Mouse (Mus musculus): ENCODE data around the gene Smg1. TPM values are rescaled to one million over a fixed set of nuclear protein-coding genes. Genes with fewer than 3 reads are reported as not detected.

Smg1 gene
- 10 to 100 TPM; 66.7 to 76.8 TPM for total RNA-seq (2021)
- long read RNA-seq, partial matches to known transcripts: 0 of 1 reads
- long read RNA-seq, other reads (novel, unspliced or antisense): 1 of 1 reads

DNA sequence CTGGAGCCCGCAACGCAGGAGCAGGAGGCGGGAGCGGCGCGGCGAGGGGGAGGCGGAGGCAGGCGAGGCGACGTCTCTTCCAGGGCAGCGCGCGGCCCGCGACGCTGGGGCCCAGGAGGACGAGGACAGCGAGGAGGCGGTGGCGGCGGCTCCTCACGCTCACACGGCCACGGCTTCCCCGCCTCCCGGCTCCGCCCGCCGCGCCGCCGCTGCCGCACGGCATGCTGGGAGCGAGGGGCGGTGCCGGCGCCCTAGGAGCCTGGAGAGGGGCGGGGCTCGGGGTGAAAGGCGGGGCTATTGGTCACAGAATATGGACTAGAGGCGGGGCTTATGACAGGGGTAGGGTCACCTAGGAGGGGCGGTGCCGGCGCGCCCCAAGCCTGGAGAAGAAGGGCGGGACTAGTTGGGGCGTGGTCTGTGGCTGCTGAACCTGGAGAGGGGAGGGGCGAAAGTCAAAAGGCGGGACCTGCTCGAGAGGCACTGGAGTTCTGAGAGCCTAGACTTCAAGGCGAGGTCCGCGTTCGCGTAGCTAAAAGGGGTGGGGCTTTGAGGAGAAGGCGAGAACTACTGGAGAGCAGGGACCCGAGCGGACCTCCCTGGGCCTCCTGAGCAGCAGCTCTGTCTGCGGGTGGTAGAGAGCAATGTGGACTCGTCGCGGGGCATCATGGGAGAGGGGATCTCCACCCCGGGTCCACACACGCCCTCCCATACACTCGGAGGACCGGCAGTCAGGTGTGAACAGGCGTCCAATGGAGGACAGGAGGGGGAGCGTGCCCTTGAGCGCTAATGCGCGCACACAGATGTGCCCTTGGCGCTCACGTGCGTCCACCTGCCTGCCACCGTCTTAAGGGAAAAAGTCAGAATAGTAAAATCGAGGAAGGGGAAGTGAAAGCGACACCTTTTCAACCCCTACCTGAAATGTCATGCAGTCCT is at the start of gene Smg1:
TSS of gene Smg1 (minus strand) at position 218 of the 933 bp plus-strand sequence.
- peak; percentile 95 to 98 for DNase-seq (ENCODE audit: low spot score in 2 of 2)

DNA sequence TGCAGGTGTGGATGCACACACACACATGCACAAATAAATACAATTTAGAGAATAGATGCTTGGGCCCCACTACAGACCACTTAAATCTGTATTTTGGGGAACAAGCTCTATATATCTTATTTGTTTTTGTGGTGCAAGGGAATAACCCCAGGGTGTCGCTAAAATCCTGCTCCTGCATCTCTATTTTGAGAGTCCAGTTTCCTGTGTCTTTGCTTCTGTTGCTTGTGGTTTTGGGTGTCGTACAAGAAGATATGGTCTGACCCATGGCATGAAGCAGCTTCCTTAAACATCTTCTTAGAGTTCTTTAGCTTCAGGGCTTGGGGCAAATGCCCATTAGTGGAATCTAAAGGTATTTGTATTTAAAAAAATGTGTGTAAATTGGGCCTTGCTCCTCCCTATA is 39.7 kb upstream of the Smg1 start:
- DNase-seq (ENCODE audit: low spot score in 2 of 2): no peak

DNA sequence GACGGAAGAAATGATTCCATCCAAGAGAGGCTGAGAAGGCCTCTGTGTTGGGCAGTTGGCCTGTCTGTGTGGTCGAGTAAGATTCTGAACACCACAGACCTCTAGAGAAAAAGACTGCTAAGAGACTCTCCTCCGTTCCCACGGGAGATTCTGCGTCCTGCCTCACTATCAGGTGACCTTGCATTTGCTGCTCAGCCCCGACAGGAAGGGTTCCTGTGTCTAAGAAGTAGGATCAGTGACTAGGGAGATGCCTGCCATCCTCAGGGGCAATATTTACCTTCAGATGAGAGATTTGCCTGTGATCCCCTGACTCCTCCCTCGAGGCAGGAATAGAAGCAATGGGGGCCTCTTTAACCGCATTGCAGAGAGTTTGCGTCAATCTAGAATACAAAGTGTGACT is 39.1 kb upstream of the Smg1 start:
- no peak for DNase-seq (ENCODE audit: low spot score in 2 of 2)

DNA sequence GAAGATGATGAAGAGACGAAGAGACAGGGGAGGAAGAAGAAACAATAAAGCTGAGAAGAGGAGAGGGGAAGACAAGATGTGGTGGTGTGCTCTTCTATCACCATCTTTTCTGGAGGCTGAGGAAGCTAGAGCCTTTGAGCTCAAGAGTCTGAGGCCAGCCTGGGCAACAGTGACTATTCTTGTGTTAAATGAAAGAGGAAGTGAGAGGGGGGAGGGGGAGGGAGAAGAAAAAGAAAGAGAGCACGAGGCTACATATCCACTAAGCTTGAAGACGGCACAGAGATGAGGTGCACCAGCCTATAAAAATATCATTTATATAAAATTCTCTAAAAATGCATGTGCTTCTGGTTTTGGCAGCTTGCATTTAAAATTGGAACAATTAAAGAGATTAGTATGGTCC is 36.1 kb upstream of the Smg1 start:
- DNase-seq (ENCODE audit: low spot score in 2 of 2): no peak

DNA sequence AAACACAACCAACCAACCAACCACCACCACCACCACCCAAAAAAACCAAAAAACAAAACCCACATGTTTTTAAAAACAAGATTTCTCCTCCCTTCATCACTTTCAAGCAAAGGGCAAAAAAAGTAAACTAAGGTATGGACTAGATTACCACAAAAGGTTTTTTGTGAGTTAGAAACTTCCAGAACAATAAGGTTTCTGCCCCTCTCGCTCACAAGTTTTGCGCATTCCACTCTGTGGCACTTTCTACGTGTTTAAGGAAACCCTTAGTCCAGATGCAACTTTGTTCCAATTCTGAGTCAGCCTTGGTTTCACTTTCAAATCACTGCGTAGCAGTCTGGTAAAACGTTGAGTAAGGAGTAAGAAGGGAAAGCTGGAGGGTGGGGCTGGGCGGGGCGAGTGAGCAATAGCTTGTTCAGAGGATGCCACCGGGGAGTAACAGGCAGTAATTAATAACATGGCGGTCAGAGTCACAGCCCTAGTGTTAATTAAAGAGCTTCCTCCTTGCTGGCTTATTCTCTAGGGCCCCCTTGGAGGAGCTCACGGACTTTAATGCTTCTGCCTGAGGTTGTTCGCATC is 34.0 kb upstream of the Smg1 start:
- DNase-seq (ENCODE audit: low spot score in 2 of 2): no peak

DNA sequence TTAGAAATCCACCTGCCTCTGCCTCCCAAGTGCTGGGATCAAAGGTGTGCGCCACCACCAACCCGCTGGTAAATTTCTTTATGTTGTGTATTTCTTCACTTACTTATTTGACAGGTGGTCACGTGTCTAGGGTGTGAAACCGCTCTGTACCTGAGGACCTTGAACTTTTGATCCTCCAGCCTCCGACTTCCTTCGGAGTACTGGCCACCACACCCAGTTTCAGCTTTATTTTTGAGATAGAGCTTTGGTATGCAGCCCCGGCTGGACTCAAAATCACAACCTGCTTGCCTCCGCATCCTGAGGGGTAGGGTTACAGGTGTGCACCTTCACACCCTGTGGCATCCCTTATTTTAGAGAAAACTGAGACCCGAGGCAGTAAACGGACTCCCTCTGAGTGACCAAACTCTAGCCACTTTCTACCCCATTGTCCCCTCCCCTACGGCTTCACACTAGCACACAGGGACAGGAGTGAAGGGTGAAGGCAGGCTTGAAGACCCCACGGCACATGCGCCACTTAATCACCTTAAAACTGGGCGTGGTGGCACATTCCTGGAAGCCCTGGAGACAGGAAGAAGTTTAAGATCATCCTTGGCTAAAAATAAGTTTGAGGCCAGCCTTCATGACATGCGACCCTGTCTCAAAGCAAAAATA is 33.3 kb upstream of the Smg1 start:
- DNase-seq (ENCODE audit: low spot score in 2 of 2): no peak

DNA sequence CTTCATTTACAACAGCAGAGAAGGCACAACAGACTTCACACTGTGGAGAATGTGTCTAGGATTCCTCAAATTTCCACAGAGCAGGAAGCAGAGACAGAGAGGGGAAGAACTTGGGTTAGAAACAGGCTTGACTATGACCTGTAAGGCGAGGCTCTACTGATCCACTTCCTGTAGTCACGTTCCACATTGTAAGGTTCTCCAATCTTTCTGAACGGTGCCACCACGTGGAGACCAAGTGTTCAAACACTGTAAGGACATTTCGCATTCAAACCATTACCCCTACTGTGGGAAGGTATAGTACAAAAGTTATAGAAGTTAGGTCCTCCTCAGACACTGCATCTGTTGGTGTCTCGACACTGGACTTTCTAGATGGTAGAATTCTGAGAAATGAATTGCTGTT is 31.8 kb upstream of the Smg1 start:
- no peak for DNase-seq (ENCODE audit: low spot score in 2 of 2)

DNA sequence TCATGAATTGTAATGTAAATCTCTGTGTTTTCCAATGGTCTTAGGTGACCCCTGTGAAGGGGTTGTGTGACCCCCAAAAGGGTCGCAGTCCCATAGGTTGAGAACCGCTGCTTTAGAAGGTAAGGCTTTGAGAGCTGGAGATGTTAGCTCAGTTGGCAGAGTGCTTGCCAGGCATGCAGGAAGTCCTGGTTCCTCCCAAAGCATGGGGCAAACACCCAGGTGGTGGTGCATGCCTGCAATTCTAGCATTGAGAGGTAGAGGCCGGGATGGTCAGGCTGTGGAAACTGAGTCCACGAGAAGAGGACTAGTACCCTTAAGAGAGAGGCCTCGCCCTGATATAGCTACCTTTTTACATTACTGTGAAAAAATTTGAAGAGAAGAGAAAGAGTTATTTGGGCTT is 31.4 kb upstream of the Smg1 start:
- DNase-seq (ENCODE audit: low spot score in 2 of 2): no peak

DNA sequence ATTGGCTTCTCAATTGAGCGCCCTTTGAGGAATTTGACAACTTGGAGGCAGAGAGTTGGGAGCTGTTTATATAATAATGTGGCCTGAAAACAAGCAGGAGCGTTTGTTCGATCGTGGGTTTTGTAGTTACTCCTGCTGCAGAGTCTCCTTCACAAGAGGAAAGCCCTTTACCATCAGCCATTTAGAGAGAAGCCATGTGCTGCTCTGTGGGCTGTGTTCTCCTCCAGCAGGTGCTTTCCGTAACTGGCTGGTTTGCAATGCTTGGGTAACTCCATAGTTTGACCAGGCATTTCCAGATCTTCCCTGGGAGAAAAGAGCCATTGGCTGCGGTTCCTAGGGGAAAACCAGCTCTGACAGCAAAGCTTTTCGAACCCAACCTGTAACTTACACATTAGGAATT is 30.7 kb upstream of the Smg1 start:
- no peak for DNase-seq (ENCODE audit: low spot score in 2 of 2)

DNA sequence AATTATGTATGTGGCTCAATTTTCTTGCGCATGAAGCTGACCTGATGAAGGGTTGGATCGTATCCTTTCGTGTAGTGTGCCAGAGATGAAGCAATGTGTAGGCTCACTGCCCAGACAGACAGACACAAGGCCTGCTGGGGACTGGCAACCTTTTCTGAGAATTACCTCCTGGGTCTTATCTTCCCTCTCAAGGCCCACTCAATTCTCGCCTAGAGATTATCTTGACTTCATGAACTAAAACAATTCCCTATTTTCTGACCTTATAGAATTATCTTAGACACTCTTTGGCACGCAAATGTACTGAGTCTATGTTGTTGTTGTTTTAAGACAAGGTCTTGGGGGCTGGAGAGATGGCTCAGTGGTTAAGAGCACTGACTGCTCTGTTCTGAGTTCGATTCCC is 22.6 kb upstream of the Smg1 start:
- DNase-seq (ENCODE audit: low spot score in 2 of 2): no peak

DNA sequence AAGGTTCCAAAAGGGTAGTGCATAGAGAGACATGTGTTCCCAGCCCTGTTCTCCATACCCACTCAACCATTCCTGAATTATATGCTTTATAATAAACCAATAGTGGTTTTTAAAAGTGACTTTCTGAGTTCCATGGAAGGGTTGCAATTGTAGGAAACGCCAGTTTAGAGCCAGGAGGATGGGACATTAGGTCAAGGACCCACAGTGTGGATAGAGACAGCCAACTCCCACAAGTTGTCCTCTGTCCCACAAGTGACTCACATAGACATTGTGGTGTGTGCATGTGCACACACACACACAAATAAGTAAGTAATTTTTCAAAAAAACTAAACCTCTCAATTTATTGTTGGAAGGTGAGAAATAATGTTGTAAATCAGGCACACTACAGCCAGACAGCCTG is 20.1 kb upstream of the Smg1 start:
- no peak for DNase-seq (ENCODE audit: low spot score in 2 of 2)

DNA sequence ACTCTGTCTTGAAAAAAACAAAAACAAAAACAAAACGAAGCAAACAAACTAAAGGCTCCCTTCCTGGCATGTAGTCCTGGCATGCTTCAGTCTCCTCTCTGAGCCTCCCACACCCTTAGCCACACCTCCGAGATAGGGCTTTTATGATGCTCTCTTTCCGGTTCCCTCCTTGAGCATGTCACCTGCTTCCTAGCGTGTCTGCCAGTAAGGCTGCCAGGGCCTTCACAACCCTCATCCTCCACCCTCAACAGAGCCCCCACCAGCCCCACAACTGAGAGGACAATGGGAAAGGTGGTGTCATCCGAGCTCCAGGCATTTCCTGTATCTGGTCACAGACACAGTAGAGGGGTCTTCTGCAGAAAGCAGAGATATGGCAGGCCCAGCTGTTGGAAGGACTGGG is 18.9 kb upstream of the Smg1 start:
- no peak for DNase-seq (ENCODE audit: low spot score in 2 of 2)

DNA sequence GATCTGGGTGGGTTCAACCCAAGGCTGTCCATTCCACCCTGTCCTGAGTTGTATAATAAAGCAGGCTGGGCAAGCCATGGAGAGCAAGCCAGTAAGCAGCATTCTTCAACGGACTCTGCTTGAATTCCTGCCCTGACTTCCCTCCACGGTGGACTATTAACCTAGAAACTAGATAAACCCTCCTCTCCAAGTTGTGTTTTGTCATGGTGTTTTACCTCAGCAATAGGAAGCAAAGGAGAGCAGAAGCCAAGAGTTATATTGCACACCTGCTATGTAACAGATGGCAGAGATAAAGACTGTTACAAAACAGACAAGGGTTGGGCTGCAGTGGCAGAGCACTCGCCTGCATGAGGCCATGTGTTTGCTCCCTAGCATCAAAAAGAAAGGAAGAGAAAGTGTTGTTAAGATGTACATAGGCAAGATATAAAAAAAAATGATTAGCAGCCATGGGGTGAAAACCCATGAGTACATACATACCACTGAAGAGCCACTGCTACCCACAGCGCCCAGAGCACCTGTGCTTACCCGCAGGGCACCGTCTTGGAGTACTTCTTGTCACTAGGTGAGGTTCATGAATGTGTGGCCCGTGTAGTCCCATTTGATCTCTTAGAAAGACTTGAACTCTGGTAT is 16.3 kb upstream of the Smg1 start:
- no peak for DNase-seq (ENCODE audit: low spot score in 2 of 2)

DNA sequence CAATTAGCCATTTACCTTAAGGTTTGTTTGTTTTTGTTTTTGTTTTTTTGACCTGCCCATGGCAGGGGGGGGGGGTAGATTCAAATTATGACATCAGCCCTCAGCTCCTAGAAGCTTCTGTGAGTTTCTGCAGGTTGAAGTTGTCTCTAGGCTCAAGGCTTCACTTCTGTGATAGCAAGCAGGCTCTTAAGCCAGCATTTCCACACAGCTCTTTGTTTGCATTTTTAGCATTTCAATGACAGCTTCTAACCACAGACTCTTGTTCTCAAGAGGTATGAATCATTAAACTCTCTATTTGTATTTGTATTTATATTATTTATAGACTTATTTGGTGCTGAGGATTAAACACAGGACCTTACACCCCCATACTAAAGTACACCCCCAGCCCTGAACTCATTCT is 15.0 kb upstream of the Smg1 start:
- no peak for DNase-seq (ENCODE audit: low spot score in 2 of 2)

DNA sequence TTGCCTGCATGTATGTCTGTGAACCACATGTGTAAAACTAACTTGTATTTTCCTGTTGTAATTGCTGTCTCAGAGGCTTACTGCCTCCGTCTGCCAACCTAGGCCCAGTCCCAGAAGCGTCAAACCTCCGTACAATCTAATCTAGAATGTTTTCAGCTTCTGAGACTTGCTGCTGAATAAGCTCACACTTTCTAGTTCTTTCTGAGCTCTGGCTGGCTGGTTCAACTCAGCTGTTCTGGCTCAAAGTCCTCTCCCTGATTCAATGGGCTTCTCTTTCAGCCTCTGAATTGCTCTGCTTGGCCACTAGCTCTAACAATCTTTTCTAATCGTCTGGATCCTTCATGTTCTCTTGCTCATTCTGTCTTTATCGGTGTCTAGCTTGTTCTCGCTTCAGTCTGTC is 13.3 kb upstream of the Smg1 start:
- no peak for DNase-seq (ENCODE audit: low spot score in 2 of 2)

DNA sequence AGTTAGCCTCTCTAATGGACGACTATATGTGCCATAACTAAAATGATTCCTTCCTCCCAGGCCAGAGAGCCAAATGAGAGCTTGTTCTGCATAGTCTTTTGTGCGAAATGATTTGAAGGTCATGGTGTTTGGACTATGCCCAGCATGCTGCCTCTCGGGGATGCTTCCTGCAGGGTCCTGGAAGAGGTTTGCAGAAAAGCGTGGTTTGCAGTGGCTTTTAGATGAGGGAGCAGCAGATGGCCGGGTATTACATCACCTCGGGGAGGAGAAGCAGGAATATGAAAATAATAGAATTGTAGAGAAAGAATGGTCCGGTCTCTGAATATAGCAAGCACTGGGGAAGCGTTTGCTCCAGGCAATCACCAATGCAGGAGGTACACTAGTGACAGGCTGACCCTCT is 11.0 kb upstream of the Smg1 start:
- peak; percentile 19 to 28 for DNase-seq (ENCODE audit: low spot score in 2 of 2)

DNA sequence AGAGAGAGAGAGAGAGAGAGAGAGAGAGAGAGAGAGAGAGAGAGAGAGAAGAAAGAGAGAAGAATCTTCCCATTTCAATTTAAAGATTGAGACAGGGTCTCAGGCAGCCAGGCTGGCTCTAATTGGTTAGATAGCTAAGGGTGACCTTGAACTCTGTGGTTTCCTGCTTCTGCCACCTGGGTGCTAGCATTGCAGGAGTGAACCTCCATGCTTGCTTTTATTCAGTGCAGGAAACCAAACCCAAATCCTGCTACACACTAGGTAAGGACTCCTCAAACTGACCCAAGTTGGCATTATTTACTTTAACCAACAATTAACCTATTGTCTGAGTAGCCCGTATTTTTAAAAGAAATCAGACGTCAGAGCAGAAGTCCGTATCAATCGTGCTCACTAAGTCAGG is 10.5 kb upstream of the Smg1 start:
- no peak for DNase-seq (ENCODE audit: low spot score in 2 of 2)

DNA sequence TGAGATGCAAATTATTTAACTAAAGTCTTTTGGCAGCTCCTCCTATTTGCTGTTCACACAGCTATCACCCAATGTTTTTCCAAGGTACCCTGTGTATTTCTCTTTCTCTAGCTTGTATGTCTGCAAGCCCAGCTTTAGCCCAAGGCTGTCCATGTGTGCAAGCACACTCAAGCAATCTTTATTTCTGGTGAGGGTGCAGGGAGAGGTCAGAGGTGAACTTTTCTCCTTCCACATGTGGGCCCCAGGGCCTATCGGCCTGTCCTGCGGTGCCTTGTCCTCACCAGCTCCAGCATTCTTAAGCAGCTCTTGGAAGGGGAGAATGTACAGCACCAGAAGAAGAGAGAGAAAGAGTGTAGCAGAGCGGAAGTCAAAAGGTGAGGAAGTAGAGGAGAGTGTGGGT is 9.5 kb upstream of the Smg1 start:
- DNase-seq (ENCODE audit: low spot score in 2 of 2): no peak

DNA sequence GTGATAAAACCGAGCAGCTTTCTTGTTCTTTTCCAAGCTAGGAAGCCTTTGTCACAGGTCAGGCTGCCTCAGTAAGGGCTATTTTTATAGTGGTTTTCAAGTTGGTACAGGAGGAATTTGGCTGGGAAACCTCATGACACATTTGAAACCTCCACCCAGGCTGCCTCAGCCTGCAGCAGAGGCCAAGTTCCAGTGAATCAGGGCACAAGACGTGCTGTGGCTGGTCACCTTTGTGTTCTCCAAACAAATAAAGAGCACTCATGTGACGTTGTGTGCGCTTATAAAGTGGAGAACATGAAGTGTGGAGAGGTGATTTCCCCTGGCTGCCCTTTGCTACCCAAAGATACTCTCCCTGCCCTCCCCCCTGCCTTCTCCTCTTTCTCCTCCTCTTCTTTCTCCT is 8.9 kb upstream of the Smg1 start:
- DNase-seq (ENCODE audit: low spot score in 2 of 2): no peak

DNA sequence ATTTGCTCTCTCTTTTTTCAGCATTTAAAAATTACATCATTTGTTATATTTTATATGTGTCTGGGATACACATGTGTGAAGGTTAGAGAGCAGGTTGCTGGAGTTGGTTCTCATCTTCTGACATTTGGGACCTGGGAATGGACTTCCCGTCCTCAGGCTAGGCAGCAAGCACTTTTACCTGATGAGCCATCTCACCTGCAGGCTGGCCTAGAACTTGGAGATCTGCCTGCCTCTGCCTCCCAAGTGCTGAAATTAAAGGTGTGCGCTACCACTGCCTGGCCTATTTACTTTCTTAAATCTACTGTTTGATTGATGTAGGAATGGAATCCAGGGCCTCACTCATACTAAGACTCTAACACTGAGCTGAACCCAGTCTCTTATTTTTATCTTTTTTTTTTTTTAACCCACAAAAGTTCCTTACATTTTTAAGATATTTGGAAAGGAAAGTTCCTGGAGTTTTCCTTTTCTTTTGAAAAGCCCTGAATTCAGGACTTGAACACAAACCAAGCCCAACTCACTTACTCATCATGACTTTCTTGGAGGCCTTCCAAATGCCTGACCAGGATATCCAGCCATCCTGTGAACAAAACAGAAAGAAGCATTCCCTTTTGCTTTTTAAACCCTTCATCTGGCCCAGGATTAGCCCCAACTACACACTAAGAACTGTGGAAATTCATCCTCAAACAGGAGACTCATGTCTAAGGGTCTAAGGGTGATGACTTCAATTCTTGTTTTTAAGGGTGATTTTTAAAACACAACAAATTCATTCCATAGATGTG is 8.1 kb upstream of the Smg1 start:
- no peak for DNase-seq (ENCODE audit: low spot score in 2 of 2)

Data from layer of hippocampus, postnatal 10 days (tissue).